Mouse (Mus musculus) forebrain, postnatal 0 days (tissue): ENCODE measurements around the gene Cyb5d1. TPM values are rescaled to one million over a fixed set of nuclear protein-coding genes. Genes with fewer than 3 reads are reported as not detected.

Source experiments
- ATAC-seq: fragments of 200-750 bp; cut with Nextera tagmentation; 2 replicates; pipeline ENCODE4 v1.8.0; 2017; ENCODE audit warnings: mild to moderate bottlenecking, moderate library complexity
- DNase-seq: peaks from one replicate; pipeline ENCODE4 v3.0.0-alpha.2; 2015
- H3K27ac ChIP-seq: fragments of 300-500 bp; sonication (generic); 2 replicates; pipeline ENCODE4 v1.5.1; 2014; ENCODE audit warnings: low read depth, mild to moderate bottlenecking, antibody characterized with exemption, low read length, moderate library complexity, mixed read lengths
- H3K27me3 ChIP-seq: fragments of 300-500 bp; sonication (generic); 2 replicates; pipeline ENCODE4 v1.6.1; 2014; ENCODE audit warnings: mild to moderate bottlenecking, low read length, mixed read lengths; ENCODE audit not compliant: insufficient read depth
- H3K36me3 ChIP-seq: fragments of 300-500 bp; sonication (generic); 2 replicates; pipeline ENCODE4 v1.6.1; 2014; ENCODE audit warnings: mild to moderate bottlenecking, moderate library complexity; ENCODE audit not compliant: insufficient read depth
- H3K4me1 ChIP-seq: fragments of 300-500 bp; sonication (generic); 2 replicates; pipeline ENCODE4 v1.6.1; 2014; ENCODE audit warnings: antibody characterized with exemption; ENCODE audit not compliant: insufficient read depth
- H3K4me2 ChIP-seq: fragments of 300-500 bp; sonication (generic); 2 replicates; pipeline ENCODE4 v1.6.1; 2014; ENCODE audit warnings: low read depth, mild to moderate bottlenecking, moderate library complexity
- H3K4me3 ChIP-seq: fragments of 300-500 bp; sonication (generic); 2 replicates; pipeline ENCODE4 v1.5.1; 2014; ENCODE audit warnings: low read depth, low read length, mixed read lengths
- H3K9ac ChIP-seq: fragments of 300-500 bp; sonication (generic); 2 replicates; pipeline ENCODE4 v1.6.1; 2014; ENCODE audit warnings: mild to moderate bottlenecking
- H3K9me3 ChIP-seq: fragments of 300-500 bp; sonication (generic); 2 replicates; pipeline ENCODE4 v1.6.1; 2016; ENCODE audit warnings: low read length
- CTCF ChIP-seq: sonication (generic); IDR thresholded peaks from 2 replicates; pipeline ENCODE4 v1.5.1; 2016; ENCODE audit warnings: antibody characterized with exemption, control low read depth, low read depth
- WGBS: fragments of 180-500 bp; shearing (Covaris S2); extraction: QIAGEN DNeasy Blood & Tissue Kit; methylation state at CpG from one replicate; pipeline ENCODE4 v1.1.7; 2014; 5-methylcytosine and 5-hydroxymethylcytosine counted together
- polyA plus RNA-seq: library from polyadenylated mRNA; unstranded; fragments of >200 nt; fragmentation: Nextera tagmentation; extraction: Ambion mirVana; gene quantifications from 2 replicates; pipeline ENCODE4 v1.2.1, GENCODE M21; 2015
- total RNA-seq: library from RNA; depleted of rRNA; stranded (reverse); fragments of >200 nt; gene quantifications from 2 replicates; pipeline ENCODE4 v1.2.3, GENCODE M21; 2014

Gene Cyb5d1
- total and polyA plus RNA-seq, 2 experiments from 2014 or later: 21.1 to 24.2 TPM

DNA sequence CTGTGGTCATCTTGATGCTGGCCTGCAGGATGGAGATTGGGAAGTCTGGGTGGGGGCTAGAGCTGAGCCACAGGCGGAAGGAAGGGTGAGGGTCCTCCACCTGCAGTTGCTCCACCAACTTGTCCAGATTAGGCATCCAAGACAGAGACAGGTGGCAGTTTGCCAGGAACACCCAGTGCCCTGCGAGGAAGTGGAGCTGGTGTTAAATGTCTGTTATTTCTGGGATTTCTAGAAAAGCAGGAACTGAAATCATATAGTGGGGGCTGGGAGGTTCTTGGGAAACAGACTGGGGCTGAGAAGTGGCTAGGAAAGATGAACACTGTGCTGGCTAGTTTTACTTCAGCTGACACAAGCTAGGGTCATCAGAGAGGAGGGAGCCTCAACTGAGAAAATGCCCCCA, 33.9 kb upstream of the Cyb5d1 start:
- H3K27ac ChIP-seq: no peak overlapping the region
- WGBS: 35% methylated on average over 2 of the region's 2 CpGs
- no peaks in the 10 kb centered on the region for H3K9me3 ChIP-seq
- TF ChIP-seq CTCF: no peak
- no peaks in the 10 kb centered on the region for H3K36me3 ChIP-seq
- H3K4me2 ChIP-seq: no peak overlapping the region
- H3K4me3 ChIP-seq: no peak overlapping the region
- no peaks in the 10 kb centered on the region for H3K27me3 ChIP-seq
- no peak for DNase-seq
- H3K9ac ChIP-seq: no peak overlapping the region
- H3K4me1 ChIP-seq: no peaks in the 10 kb centered on the region
- ATAC-seq: no peak

DNA sequence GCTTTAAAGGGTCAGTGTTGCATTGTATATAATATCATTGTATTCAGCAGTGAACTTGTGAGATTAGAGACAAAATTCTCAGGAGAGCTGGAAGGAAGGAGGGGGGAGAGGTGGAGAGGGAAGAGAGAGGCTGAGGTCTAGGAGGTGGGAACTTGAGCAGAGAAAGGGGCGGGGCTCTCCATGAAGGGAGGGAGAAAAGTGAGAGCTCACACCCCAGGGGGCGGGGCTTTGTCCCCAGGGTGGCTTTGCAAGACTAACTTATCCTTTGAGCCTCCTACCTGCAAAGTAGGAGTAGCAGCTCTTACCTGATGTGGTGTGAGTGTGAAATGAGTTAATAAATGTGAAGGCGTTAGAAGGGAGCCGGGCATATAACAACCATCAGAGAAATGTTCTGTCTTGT, 33.3 kb upstream of the Cyb5d1 start:
- DNase-seq: no peak

DNA sequence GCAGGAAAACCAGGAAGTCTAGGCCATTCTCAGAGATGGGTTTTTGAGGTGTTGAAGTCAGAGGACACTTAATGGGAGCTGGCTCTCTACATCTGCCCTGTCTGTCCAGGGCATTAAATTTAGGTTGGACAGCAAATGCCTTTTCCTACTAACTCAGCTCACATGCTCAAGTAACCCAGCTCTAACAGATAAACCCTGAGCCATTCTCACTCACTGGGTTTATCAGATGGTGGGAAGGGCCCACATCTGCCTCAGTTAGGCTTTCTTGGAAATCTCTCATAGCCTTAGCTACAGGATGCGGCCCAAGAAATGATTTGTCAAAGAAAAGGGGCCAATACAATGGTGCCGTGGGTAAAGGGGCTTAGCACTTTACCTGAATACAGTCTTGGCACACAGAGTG, 30.8 kb upstream of the Cyb5d1 start:
- WGBS: 82% methylated on average over 2 of the region's 2 CpGs
- H3K4me2 ChIP-seq: no peak overlapping the region

More for the DNA sequence above, 33.3 kb upstream of the Cyb5d1 start:
- no peaks in the 10 kb centered on the region for H3K36me3 ChIP-seq
- H3K9me3 ChIP-seq: no peaks in the 10 kb centered on the region
- H3K4me3 ChIP-seq: no peak overlapping the region
- H3K9ac ChIP-seq: no peak overlapping the region
- no peaks in the 10 kb centered on the region for H3K4me1 ChIP-seq
- no peak for TF ChIP-seq CTCF
- ATAC-seq: no peak
- no peak overlapping the region for H3K27ac ChIP-seq
- H3K27me3 ChIP-seq: no peaks in the 10 kb centered on the region
- WGBS: 37% methylated on average over 4 of the region's 4 CpGs
- no peak overlapping the region for H3K4me2 ChIP-seq

DNA sequence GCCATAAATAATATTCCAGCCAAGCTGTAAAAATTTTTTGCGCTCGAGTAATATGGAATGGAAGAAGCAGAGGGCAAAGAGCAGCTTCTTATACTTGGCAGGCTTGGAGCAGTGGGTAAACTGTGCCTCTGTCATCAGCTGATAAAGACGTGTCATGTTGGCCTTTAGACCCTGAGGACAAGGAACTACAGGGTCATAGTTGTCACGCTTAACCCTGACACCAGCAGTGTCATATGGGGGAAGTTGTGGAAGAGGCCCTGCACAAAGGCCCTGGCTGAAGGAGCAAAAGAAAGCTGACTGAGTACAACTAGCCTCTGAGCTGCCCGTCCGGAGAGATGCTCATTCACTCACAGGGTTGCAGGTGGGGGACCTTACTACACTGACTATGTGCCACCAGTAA, 28.5 kb upstream of the Cyb5d1 start:
- H3K36me3 ChIP-seq: no peaks in the 10 kb centered on the region
- H3K4me3 ChIP-seq: no peak overlapping the region
- peaks cover 19% of the 10 kb centered on the region for H3K27me3 ChIP-seq
- no peak overlapping the region for H3K27ac ChIP-seq
- no peaks in the 10 kb centered on the region for H3K9me3 ChIP-seq
- DNase-seq (no peak), ATAC-seq (no peak)
- no peak overlapping the region for H3K9ac ChIP-seq
- H3K4me1 ChIP-seq: peaks cover 10% of the 10 kb centered on the region
- no peak overlapping the region for H3K4me2 ChIP-seq
- TF ChIP-seq CTCF: no peak
- WGBS: 75% methylated on average over 6 of the region's 6 CpGs

More for the DNA sequence above, 30.8 kb upstream of the Cyb5d1 start:
- Histone ChIP-seq H3K27ac (no peak overlapping the region), H3K36me3 (no peaks in the 10 kb centered on the region), H3K9me3 (no peaks in the 10 kb centered on the region), H3K27me3 (peaks cover 10% of the 10 kb centered on the region; the same call in 1 of the 2 replicates), H3K9ac (no peak overlapping the region), H3K4me1 (no peaks in the 10 kb centered on the region), H3K4me3 (no peak overlapping the region)
- DNase-seq (no peak), ATAC-seq (no peak)
- TF ChIP-seq CTCF: no peak

DNA sequence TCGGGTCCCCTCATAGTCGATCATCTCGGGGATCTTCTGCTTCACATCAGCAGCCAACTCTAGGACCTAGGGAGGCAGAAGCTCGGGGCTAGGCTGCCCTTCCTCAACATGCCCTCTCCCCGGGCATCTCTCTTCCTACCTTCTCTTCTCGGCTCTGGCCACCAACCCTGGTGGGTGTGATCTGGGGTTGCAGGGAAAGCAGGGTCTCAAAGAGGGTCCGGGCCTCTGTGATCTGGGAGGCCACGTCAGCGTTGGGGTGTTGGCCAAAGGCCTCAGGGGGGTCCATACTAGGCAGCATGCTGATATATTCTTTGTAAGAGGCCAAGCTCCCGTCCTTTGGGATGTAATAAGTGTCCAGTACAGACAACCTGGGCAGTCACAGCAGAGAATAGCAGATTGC, 27.4 kb upstream of the Cyb5d1 start:
- H3K9me3 ChIP-seq: no peaks in the 10 kb centered on the region
- no peak overlapping the region for H3K27ac ChIP-seq
- no peaks in the 10 kb centered on the region for H3K36me3 ChIP-seq
- no peak overlapping the region for H3K4me3 ChIP-seq
- peaks cover 19% of the 10 kb centered on the region for H3K27me3 ChIP-seq
- DNase-seq: no peak
- ATAC-seq: no peak
- H3K9ac ChIP-seq: no peak overlapping the region
- TF ChIP-seq CTCF: no peak
- peaks cover 10% of the 10 kb centered on the region for H3K4me1 ChIP-seq
- no peak overlapping the region for H3K4me2 ChIP-seq
- WGBS: 88% methylated on average over 10 of the region's 10 CpGs

DNA sequence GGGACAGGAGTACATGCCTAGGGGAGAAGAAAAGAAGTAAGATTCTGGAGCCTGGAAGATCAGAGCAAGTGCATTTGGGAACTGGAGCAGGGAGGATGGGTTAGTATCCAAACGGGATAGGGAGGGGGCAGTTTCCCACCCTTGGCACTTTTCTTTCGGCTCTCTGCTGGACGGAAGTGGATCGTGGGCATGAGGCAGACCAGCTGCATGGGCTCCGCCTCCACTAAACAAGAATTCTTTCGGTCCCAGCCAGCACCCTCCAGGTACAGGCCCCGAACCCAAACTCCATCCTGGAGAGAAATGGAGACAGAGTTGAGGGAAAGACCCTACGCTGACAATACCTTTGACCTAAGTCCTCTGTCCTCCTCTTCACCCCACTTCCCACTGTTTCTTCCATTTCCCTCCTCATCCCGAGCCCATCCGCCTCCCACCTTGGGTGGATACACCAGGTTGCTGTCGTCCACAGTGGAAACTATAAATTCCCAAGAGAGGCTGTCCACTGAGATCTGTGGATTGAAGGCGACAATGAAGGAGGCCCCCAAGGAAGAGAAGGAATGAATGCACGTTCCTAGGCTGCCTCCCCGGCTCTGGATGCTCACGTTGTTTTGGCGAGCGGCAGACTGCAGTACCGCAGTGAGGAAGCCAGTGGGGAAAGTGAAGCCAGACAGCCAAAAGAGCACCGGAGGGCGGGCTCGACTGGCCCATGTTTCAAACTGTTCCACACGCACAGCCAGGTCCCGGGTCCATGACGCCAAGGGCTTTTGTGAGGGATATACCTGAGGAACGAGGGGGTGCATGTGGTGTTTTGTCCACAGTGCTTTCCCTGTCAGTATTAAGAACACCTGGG, 25.9 kb upstream of the Cyb5d1 start:
- Histone ChIP-seq H3K9ac (no peak overlapping the region), H3K9me3 (no peaks in the 10 kb centered on the region), H3K27me3 (peaks cover 19% of the 10 kb centered on the region), H3K4me3 (no peak overlapping the region), H3K36me3 (no peaks in the 10 kb centered on the region), H3K4me1 (peaks cover 18% of the 10 kb centered on the region), H3K27ac (no peak overlapping the region), H3K4me2 (no peak overlapping the region)
- no peak for ATAC-seq
- no peak for DNase-seq
- no peak for TF ChIP-seq CTCF
- 12% methylated on average over 25 of the region's 25 CpGs for WGBS

DNA sequence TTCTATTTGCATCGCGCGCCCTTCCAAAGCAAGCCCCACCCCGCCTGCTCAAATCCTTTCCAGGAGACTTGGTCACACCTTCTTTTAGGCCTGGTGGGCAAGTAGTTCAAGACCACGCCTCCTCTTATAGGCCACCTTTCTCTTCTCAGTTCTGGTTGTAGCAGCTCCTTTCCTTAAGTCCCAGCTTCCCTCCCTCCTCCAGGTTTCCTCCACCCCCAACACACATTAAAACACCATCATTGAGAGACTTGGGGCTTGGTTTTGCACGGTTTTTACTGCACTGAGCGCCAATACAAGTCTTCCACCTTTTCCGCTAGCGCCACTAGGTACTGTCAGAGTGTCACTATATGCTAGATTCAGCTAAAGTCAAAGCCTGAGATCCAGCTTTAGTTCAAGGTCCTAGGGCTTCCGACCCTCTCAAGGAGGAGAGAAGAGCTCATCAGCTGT, 25.1 kb upstream of the Cyb5d1 start:
- H3K4me2 ChIP-seq: peak overlapping the region; percentile 98
- peaks cover 18% of the 10 kb centered on the region for H3K4me1 ChIP-seq
- no peak overlapping the region; the same call in 1 of the 2 replicates for H3K9ac ChIP-seq

More for the DNA sequence above, 25.1 kb upstream of the Cyb5d1 start:
- peak overlapping the region; percentile 71 for H3K4me3 ChIP-seq
- 12% methylated on average over 10 of the region's 10 CpGs for WGBS
- peaks cover 19% of the 10 kb centered on the region for H3K27me3 ChIP-seq
- H3K36me3 ChIP-seq: no peaks in the 10 kb centered on the region
- TF ChIP-seq CTCF: no peak
- H3K27ac ChIP-seq: no peak overlapping the region
- no peak for DNase-seq
- no peaks in the 10 kb centered on the region for H3K9me3 ChIP-seq
- ATAC-seq: no peak
